Mouse (Mus musculus) thymus, adult 18-20 months (tissue): ENCODE measurements at regions not wholly inside any gene's neighbourhood (a gene's known extent, or its start where the extent isn't known, plus 50 kb on each side); places are given as distances from the start of the nearest gene placed in this dataset.

Source experiments
- DNase-seq, 2 experiments: peaks; one replicate each; pipeline ENCODE4 v3.0.0; 2022; ENCODE audit warnings: mixed read lengths in 2 of 2

DNA sequence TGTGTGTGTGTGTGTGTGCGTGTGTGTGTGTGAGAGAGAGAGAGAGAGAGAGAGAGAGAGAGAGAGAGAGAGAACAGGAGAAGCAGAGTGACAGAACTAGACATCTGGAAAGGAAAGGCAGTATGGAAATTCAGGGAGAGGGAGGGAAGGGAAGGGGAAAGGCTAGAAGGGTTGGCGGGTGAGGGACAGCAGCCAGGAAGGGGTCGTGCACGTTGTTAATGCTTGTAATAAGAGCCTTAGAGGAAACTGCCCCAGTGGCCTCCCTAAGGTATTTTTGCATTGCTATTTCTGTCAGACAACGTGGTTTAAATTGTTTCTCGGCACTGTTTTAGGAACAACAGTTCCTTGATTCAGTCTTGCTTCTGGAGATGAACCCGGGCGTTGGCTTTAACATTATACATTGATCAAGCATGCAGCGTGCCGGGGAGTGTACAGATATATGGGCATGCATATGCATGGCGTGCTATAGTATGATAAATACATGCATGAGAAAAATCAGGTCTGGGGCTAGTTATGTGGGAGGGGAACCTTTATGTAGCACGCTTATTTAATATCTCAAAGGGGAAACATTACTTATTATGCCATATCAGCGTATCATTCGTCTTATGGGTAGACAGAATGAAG, 52.6 kb upstream of the Ptgfrn start:
- no peak for DNase-seq

- no peak for DNase-seq
Observed at GRCm38 (mm10) chr3:101161941-101162531, 52.0 kb upstream of the Ptgfrn start.

GRCm38 (mm10) chr3:101161421-101161940, 51.4 kb upstream of the Ptgfrn start:
- DNase-seq = no peak
